Mouse (Mus musculus) mesoderm, embryonic 11.5 days (tissue): ENCODE data around the gene Arih1.

Experiments
- DNase-seq: peaks from one replicate; pipeline ENCODE4 v3.0.0-alpha.2; 2012; ENCODE audit warnings: low read depth, low spot score

Gene Arih1

DNA sequence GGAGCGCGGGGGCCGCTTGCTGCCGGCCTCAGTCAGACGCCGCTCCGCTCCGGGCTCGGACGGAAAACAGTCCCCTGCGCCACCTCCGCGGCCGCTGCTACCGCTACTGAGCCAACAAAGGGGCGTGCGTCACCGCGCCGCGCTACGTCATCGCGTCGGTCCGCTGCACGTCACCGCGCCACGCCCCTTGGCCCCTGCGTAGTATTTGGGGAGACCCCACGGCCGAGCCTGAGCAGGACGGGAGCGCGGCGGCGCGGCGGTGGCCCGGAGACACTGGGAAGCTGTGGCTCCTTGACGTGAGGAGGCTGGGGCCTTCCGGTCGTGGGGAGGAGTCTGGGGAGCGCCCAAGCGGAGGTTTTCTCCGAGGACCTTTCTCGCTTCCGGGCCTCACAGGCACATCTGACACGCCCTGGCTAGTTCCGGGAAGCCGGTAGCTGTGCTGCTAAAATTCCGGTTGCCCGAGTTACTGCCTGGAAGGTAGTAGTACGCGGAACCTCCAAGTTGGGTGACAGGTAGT, at the start of gene Arih1:
Gene Arih1, minus strand, starts transcription at position 70 of the 517 bp plus-strand sequence.
- peak; percentile 98 for DNase-seq

DNA sequence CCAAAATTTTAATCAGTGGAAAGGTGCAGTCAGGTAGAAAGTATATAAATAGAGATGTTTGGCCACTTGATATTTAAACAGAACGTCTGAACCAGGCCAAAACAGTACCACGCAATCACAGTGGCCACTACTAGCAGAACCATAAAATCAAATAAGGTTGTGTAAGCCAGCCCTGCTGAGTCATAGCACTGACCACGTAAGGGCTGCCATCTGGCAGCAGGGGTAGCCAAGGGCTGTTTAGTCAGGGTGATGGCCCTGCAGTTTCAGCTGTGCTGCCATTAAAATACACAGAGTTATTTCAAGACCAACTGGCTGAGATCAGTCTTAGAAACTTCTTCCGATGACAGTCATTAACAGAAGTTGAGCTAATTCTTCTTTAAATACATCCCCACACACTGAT, 47.5 kb upstream of the Arih1 start:
- DNase-seq, result no peak

DNA sequence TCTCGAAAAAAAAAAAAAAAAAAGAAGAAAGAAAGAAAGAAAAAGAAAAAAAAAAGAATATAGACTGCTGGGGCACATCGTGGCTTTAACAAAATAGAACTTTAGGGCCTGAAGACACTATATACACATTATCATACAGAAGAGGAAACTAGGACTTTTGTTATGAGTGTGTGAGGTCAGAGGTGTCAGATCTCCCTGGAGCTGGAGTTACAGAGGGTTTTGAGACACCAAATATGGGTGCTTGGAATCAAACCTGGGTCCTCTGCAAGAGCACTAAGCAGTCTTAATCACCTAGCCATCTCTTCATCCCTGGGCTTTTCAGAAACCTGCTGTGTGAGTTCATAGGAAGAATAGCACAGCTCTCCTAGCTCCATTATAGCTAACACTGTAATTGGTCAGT, 47.0 kb upstream of the Arih1 start:
- no peak for DNase-seq

DNA sequence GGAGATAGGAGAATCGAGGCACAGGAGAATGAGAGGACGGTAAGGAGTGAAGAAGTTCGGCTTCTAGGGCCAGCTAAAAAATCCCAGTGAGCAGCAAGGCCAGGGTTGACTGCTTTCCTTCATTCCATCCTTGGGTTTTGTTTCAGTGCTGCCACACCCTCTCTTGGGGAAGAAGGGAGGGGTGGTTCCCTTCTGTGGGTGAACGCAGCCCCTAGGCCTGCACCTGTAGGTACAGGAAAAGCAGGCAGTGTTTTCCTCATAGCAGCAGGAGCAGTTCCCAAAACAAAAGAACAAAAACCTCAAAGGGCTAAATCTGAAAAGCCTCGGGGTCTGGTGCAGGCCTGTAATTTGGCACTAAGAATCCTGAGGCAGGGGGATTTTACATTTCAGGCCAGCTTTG, 45.2 kb upstream of the Arih1 start:
- no peak for DNase-seq

DNA sequence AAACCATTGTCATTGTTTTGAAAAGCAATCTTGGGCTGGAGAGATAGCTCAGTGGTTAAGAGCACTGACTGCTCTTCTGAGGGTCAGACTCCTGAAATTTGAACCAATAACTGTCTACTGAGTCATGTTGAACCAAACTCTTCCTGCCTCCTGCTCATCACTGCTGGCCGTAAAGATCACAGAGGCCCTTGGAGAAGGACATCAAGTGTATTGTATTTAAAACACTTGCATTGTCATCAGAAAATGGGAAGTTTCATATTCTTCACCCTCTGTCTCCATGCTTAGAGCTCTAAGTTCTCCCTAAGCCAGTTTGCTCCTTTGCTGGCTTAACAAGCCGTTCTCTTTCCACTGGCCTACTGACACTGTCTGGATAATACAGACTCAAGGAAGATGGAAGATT, 41.9 kb upstream of the Arih1 start:
- no peak for DNase-seq

DNA sequence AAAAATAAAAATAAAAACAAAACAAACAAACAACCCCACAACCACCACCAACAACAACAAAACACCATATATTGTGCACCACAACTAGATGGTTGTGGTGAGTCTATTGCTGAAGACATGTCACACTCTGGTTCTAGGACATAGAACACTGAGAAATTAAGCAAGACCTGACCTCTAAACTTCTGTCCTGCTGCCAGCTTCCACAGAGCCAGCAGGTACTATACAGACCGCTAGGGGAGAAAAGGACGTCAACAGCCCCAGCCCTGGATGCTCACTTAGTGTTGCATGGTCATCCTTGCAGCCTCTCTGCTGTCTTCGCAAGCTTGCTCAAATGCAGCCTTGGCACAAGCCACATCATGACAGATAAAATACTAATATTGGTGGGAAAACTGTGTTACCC, 41.2 kb upstream of the Arih1 start:
- no peak for DNase-seq

DNA sequence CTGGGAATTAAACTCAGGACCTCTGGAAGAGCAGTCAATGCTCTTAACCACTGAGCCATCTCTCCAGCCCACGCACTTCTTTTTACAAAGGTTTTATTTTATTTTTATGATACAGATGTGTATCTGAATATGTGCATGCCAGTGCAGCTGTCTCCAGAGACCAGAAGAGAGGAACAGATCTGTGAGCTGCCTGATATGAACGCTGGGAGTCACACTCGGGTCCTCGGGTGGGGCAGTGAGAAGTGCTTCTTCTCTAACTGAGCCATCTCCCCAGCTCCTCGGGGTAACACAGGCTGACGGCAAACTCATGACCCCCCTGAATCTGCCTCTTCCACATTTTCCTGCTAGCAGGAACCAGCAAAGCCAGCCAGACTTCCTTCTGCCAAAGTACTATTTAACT, 40.3 kb upstream of the Arih1 start:
- no peak for DNase-seq

DNA sequence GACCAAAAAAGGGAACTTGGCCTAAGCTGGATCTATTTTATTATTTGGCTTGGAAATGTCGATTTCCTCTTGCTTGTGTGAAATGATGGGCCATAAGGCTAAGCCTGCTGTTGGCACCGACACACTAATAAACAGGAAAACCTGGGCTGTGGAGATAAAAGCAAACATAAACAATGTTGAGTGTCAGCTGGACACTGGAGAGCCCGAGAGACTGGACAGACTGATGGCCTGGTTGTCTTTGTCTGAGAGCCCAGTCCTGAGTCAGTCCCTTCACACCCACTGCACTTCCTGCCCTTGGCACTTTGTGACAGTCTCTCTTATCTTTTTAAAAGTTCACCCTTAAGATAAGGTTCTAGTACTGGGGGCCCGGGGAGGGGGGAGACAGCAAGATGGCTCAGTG, 36.5 kb upstream of the Arih1 start:
- DNase-seq, result no peak

DNA sequence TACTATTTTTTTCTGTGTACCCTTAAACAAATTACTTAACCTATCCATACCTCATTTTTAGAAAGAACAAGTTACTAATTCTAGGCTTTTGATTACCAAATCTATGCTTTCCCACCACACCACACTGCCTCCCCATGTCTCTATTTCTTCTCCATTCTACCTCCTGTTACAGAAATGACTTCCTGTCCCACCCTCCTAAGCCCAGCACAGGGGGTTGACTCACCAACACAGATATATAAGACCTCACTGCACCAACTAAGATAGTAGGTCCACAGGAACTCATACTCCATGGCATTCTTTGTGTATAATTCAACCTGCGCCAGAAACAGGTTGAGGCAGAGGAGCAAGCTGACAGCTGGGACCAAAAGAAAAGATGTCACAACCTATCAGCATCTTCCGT, 33.0 kb upstream of the Arih1 start:
- DNase-seq, result no peak

DNA sequence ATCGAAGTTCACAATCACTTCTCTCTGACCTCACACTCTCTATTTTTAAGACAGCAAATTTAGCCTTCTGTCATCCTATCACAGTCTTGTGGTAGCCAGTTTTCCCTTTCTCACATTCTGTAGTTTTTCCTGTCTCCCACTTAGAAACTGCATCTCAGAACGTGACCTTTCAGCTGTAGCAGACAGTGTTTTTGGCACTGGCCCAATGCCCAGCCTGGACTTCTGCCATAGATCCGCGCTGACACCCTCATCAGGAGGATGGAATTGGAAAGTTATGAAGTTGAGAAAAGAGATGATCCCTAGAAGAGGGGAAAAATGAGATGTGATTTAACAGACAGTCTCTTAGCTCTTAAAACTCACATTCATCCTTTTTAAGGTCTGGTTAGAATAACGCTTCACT, 32.6 kb upstream of the Arih1 start:
- DNase-seq, result no peak

DNA sequence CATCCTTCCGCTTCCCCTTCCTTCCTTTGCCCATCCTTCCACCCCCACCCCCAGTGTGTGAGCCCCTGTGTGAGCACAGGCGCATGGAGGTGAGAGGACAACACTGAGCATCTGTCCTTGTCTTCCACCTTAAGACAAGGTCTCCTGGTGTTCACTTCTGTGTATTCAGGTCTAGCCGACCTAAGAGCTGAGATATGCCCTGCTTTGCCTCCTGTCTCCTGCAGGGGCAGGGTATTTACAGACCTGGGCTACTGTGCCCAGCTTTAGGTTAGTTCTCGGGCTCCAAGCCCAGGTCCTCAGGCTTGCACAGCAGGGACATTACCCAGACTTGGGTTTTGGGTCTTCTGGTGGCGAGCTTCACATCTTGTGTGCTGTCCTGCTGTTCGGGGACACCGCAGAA, 30.7 kb upstream of the Arih1 start:
- peak; percentile 24 for DNase-seq

DNA sequence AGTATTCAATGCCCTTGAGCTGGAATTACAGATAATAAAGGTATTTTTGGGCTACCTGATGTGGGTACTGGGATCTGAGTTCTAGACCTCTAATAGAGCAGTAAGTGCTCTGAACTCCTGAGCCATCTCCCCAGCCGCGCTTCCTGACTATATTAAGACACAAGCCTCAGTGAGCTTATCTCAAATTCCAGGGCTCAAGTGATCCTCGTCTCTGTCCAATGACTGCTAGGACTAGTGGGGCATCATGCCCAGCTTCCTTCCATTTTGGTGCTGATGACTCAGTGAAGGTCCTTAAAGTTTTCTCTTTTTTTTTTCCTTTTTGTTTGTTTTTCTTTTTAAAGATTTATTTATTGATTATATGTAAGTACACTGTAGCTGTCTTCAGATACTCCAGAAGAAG, 28.7 kb upstream of the Arih1 start:
- DNase-seq, result no peak

DNA sequence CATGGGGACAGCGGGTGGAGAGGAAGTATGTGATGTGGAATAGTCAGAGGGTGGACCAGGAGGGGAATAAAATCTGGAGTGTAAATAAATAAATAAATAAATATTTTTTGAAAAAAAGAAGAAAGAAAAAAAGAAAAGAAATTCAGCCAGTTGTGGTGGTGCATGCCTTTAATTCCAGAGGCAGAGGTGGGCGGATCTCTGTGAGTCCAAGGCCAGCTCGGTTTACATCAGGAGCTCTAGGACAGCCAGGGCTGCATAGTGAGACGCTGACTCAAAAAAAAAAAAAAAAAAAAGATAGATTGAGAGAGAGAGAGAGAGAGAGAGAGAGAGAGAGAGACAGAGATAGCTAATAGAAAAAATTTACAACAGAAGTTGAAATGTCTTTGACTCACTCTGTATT, 26.0 kb upstream of the Arih1 start:
- DNase-seq, result no peak

DNA sequence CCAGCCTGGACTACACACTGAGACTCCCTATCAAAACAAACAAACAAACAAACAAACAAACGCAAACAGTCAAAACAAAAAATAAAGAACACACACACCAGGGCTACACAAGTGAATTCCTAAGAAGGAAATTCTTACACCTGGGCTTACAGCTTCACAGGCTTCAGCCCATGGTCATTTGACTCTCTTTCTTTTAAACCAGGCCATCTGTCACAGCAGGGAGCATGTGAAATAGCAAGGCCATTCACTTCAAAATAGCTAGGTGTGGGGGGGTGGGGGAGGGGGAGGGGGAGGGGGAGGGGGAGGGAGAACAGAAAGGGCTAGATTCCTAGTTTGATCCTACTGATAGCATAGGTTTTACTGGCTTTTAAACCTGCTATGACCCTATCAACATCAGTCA, 21.7 kb upstream of the Arih1 start:
- peak; percentile 28 for DNase-seq

DNA sequence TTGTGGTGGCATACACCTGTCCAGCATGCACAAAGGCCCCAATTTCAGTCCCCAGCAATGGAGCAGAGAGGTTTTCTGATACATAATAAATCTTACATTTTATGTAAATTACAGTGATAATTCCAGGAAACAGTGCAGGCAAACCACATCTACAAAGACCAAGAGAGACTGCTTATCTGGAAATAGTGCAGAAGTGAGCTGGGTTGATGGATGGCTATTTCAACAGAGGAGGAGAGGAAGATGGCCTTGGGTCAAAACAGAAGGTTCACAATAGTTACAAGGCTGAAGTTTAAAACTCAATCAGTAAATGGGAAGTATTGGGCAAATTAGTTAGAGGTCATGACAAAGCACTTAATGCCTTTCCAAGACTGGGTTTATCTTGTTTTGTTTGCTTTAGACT, 913 bp upstream of the Arih1 start:
- no peak for DNase-seq

DNA sequence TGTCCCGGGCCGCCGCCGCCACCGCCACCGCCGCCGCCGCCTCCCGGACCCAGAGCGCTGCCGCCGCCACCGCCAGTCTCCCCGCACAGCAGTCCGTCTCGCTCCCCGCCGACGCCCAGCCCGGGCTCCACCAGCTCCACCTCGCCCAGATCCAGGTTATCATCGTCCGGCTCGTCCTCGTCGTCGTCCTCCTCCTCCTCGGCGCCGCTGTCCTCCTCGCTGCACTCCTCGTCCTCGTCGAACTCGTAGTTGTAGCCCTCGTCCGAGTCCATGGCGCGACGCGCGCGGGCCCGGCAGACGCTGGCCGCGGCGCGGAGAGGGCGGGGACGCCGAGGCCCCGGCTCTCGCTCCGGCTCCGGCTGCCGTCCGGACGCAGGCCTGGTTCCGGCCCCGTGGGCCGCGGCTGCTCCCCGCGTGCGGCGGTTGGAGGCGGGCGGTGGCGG, 321 bp downstream of the Arih1 start:
- no peak for DNase-seq

DNA sequence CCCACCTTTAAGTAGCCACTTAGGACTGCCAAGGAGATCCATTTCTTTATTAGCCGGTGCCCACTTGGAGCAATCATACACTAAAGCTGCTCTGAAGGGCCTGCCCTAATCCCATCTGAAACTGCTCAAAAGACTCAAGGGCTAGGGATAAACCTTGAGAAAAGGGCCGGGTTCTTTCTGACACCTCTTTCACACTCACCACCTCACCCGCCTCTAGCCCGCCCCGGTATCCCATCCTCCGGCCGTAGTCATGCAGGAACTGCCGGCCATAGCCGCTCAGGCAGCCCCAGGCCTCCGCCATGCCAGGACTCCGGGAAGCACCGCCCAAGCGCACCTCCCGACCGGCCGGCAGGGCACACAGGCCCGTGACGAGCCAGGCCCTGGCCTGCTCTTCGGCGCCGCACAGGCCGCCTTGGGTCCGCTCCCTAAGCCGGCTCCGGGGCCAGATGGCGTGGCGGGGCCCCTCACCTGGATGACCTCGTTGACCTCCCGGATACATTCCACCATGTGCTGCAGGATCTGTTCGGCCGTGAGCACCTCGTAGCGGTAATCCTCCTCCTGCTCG, 825 bp downstream of the Arih1 start:
- DNase-seq, result peak; percentile 60

DNA sequence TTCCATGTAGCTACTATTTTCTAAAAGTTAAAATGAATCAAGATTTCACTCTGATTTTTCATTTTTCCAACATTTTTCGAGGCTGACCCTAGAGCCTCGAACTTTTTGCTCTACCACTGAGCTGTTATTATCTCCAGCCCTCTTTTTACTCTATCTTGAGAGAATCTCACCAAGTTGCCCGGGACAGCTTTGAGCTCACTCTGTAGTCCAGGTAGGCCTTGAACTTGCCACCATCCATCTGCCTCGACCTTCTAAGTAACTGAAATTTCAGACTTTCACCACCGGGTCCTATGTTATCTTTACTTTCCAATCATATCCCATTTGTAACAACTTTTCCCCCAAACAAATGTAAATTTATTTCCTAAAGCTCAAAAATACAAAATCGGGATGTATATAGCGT, 1.7 kb downstream of the Arih1 start:
- no peak for DNase-seq

DNA sequence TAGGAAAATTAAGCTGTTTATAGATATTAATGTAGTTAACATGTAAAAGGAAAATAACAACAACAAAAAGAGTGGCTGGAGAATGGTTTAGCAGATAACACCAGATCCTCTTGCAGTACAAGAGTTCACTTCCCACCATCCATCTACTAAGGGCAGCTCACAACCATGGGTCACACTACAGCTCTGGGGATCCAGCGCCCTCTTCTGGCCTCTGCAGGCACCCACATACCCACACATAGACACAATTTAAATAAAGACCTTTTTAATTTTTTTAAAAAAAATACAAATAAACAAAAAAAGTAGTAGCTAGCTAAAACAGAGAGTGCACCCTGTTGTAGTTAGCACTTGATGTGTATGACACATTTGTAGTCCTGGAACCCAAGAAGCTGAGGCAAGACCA, 4.0 kb downstream of the Arih1 start:
- DNase-seq, result peak; percentile 36

DNA sequence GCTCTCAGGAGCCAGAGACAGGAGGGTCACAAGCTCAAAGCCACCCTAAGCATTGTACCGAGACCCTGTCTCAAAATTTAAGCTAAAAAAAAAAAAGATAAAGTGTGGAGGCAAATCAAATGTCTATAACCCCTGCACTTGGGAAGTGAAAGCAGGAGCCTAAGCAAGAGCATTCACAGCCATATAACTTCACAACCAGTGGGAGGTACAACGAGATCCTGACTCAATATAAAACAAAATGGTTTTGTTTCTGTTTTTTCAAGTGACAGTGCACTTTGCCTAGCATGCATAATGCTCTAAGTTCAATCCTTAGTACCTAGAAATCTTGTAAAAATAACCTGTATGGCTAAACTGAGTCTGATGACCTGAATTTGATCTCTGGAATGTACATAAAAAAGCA, 9.8 kb downstream of the Arih1 start:
- DNase-seq, result no peak

DNA sequence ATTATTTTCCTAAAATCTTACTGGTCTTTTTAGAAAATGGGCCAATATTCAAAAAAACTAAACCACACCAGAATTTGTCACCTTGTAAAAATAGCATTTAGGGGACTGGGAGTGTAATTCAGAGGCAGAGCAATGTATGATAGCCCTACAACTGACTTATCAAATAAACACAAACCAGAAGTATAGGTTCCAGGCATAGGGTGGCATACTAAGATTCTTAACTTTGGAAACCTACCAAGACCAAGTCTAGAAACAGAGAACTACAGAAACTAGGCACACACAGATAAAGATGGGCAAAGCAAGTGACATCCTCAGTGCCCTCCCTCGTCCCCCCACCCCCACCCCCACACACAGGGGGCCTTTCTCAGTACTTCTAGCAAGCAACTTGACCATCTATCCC, 11.6 kb downstream of the Arih1 start:
- no peak for DNase-seq

DNA sequence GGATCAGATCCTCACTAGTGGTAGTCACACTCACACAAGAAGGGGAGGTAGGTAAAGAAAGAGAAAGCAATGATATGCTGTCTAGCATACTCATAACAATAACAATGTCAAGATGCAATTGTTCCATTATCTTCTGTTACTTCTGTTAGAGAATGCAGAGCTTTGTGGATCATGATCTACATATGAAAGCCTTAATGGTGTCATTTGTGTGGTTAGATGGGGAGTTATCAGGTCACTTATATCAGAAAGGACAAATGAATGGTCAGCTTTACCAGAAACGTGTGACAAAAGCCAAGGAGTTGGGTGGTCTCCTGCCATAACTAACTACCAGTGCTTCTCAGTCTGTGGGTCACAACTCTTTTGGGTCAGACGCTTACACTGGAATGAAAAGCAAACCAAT, 13.2 kb downstream of the Arih1 start:
- DNase-seq, result no peak

DNA sequence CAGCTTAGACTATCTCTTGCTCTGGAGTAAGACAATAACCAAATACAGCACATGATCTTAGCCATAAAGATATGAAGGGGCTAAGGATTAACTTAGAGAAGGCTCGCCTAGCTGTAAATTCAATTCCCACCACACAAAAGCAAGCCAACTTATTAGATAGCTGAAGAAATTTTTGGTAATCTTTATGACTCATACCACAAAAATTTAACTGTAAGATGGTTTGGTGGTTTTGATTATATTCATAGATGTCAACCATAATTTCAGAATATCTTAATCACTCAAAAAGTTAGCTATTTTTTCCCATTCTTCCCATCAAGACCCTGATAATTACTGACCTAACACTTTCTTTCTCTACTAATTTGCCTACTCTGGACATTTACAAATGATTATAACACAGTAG, 17.0 kb downstream of the Arih1 start:
- DNase-seq, result no peak

DNA sequence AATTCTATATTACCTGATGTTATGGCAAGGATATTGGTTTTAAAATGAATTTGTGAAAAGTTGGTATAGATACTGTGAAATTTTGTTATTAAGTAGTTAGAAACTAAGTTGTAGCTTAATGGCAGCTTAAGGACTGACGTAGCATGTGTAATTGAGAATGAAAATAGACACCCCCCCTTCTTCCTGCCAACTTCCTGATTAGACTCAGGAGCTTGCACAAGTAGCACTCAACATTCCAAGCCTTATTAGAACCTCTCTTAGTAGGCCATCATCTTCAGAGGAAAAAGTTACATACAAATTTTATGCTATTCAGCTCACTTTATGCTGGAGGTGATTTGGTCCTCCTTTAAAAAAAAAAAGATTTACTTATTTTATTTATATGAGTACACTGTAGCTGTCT, 22.1 kb downstream of the Arih1 start:
- DNase-seq, result no peak
